Mouse (Mus musculus) urinary bladder, postnatal 0 days (tissue): ENCODE measurements around the gene Sult4a1. TPM values are rescaled to one million over a fixed set of nuclear protein-coding genes. Genes with fewer than 3 reads are reported as not detected.

Experiments
- polyA plus RNA-seq: library from polyadenylated mRNA; unstranded; fragments of >200 nt; fragmentation: Nextera tagmentation; extraction: Ambion mirVana; gene quantifications from 2 replicates; pipeline ENCODE4 v1.2.1, GENCODE M21; 2015

The Sult4a1 gene
- 1.5 and 1.8 TPM in 2 replicates for polyA plus RNA-seq

GRCm38 (mm10) chr15:84105105-84105923, at the start of gene Sult4a1:
Gene Sult4a1 (minus strand): TSS chr15:84105754.

GRCm38 (mm10) chr15:84123075-84123474, 17.5 kb upstream of the Sult4a1 start, which contains the start of gene Pnpla5:
Gene Pnpla5 (minus strand): TSS chr15:84123175.

GRCm38 (mm10) chr15:84065140-84065539, 40.4 kb downstream of the Sult4a1 start, which contains the start of gene Efcab6:
Gene Efcab6 (minus strand): TSS chr15:84065379.

Other genes starting within 250 kb of the Sult4a1 start
- not detected in 2 replicates for gene Efcab6, start 40.4 kb downstream of the Sult4a1 start, polyA plus RNA-seq
- gene Pnpla5, start 17.4 kb upstream of the Sult4a1 start, polyA plus RNA-seq: not detected in 2 replicates
- gene Pnpla3, start 62.1 kb upstream of the Sult4a1 start, polyA plus RNA-seq: 0.16 and 0.22 TPM in 2 replicates
- gene Samm50, start 86.5 kb upstream of the Sult4a1 start, polyA plus RNA-seq: 86.4 and 103 TPM in 2 replicates
- 1.9 and 3.5 TPM in 2 replicates for gene Parvb, start 126.3 kb upstream of the Sult4a1 start, polyA plus RNA-seq
- 1.0 and 2.8 TPM in 2 replicates for gene Parvg, start 218.3 kb upstream of the Sult4a1 start, polyA plus RNA-seq